Mouse (Mus musculus): ENCODE data around the gene Xrcc3. TPM values are rescaled to one million over a fixed set of nuclear protein-coding genes. Genes with fewer than 3 reads are reported as not detected.

The Xrcc3 gene
- total RNA-seq, 1 experiment from 2014 or later = 2.1 TPM

DNA sequence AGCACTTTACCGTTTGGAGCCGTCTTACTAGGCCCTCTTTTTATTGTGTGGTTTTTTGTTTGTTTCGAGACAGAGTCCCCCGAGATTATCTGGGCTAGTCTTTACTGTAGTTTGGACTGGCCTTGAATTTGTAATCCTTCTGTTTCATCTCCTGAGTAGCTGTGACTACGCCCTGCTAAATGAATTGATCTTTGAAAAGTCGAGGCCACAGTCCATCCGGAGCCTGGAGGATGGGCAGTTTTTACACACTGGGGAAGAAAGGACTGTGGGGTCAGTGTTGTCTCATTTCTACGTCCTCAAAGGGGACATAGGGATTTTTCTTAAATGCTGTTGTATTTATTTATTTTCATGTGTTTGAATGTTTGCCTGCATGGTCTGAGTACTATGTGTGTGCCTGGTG, 4.3 kb upstream of the Xrcc3 start:
- no peak for ATAC-seq (replicated peaks; ENCODE audit: insufficient number of reproducible peaks, low FRiP score, low TSS enrichment, poor library complexity, severe bottlenecking)

DNA sequence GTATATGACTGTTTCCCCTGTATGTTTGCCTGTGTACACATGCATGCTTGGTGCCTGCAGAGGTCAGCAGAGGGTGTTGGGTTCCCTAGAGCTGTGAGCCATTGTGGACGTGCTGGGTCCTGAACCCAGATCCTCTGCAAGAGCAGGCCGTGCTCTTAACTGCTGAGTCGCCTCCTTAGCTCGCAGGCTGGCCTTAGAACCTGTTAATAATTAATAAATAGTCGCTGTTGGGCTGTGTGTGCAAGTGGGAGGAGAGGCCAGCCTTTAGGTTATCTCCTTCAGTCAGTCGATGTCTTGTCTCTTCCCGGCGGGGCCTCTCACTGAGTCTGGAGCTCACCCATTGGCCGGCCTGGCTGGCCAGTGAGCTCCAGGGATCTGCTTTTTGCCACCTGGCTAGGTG, 3.3 kb upstream of the Xrcc3 start:
- ATAC-seq (replicated peaks; ENCODE audit: insufficient number of reproducible peaks, low FRiP score, low TSS enrichment, poor library complexity, severe bottlenecking) = no peak

DNA sequence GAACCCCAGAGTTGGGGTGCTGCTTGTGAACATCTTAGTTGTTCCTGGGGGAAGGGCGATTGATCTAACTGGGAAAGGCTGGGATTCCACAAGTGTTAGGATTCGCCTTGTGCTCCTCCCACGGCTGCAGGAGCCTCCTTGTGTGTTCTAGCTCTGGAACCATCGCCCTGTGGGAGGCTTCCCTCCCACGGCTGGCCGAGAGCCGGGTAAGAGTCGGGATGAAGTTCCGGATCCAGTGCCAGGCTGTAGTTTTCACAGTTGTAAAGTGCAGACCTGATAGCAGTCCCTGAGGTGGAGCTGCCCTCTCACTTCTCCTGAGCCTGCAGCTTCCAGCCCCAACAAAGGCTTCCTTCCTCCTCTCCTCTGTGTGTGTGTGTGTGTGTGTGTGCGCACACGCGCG, 2.9 kb upstream of the Xrcc3 start:
- ATAC-seq (replicated peaks; ENCODE audit: insufficient number of reproducible peaks, low FRiP score, low TSS enrichment, poor library complexity, severe bottlenecking) = no peak

DNA sequence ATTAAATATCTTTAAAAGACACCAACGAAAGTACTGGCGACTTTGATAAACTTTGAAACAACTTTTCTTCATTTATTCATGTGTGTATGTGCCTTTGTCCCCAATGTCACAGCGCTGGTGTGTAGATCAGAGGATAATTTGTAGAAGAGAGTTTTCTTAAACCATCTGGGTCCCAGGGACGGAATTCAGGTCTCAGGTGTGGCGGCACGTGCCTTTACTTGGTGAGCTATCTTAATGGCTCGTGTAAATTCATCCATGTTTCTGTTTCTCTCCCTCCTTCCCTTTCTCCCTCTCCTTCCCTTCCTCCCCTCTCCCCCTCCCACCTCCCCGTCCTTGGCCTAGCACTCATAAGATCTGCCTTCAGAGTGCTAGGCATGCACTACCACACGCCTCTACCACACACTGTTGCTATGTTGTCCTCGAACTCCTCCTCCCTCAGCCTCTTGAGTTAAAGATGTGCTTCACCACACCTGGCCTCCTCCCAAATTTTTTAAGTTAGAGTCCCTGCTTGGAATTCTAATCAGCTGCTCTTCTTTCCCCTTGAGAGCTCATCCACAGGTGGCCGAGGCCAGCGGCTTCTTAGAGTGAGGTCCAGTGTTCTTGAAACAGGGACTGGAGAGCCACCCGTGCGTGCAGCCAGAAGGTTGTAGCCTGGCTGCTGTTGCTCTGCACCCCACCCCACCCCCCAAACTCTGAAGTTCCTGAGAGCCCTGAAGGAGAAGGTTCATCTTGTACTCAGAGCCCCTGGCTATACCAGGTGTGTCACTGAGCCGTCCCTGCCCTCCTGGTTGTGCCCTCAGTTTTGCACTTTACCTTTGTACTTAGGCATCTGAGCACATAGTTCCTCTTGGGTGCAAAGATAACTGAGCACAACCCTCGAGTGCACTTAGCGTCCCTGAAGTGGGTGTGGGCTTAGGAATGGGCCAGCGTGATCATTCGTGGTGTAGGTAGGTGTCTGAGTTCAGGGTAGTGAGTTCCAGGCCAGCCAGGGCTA, 1.4 kb upstream of the Xrcc3 start:
- no peak for ATAC-seq (replicated peaks; ENCODE audit: insufficient number of reproducible peaks, low FRiP score, low TSS enrichment, poor library complexity, severe bottlenecking)

DNA sequence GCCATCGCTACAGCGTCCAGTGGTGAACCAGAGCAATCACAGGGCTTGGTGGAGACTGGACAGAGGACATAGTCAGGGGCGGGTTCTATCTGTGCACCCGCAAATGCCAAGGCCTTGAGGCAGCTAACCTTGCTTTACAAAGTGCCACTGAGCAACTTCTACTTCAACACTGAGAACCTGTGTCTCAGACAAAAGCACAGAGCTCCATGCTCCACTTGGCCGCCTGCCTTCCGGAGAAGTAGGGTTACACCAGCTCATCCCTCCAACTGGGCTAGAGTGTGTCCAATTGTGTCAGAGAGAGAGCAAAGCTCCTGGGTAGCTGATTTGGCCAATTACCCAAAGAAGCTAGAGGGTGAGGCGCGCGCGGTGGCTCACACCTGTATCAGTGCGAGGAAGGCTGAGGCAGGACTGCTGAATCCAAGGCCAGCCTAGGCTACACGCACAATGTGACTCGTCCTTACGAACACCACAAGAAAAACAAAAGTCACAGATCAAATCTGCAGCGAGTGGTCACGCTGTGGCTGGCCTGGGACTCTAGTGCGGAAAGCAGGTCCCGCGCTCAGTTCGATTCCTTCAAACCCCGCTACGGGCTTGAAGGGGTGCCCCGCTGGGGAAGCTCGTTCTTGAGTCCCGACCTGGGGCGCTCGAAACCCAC, 435 bp downstream of the Xrcc3 start:
- no peak for ATAC-seq (replicated peaks; ENCODE audit: insufficient number of reproducible peaks, low FRiP score, low TSS enrichment, poor library complexity, severe bottlenecking)

DNA sequence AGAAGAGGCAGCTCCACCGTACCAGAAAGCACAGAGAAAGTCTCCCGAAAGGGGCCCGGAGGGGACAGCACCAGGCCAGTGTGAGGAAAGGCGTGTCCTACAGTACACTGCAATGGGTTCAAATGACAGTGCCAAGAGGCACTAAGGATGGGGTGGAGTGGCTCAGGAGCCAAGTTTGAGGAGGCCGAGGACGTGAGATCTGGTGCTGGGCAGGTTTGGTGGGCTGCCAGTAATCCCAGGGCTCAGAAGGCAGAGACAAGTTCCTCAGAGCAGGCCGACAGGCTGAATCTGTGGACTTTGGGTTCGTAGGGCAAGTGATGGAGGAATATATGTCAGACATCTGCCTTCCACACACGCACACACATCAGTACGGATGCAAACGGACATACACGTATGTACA, 1.1 kb downstream of the Xrcc3 start:
- no peak for ATAC-seq (replicated peaks; ENCODE audit: insufficient number of reproducible peaks, low FRiP score, low TSS enrichment, poor library complexity, severe bottlenecking)

DNA sequence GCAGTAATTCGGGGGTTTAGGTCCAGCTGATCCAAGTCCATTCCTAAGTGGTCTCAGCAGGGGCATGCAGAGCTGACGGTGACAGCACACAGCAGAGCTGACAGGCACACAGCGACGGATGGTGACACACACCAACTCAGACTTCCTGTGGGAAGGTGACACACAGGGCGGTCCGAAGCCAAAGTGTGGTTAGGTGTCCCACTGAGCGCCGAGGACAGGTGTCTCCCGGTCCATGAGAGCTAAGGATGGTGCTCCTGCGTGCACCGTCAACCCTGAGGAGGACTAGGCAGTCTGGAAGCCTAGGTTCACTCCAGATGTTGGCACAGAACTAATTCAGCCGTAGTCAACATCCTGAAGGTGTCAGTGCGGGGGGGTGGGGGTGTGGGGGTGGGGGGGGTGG, 1.6 kb downstream of the Xrcc3 start:
- ATAC-seq (replicated peaks; ENCODE audit: insufficient number of reproducible peaks, low FRiP score, low TSS enrichment, poor library complexity, severe bottlenecking) = no peak

DNA sequence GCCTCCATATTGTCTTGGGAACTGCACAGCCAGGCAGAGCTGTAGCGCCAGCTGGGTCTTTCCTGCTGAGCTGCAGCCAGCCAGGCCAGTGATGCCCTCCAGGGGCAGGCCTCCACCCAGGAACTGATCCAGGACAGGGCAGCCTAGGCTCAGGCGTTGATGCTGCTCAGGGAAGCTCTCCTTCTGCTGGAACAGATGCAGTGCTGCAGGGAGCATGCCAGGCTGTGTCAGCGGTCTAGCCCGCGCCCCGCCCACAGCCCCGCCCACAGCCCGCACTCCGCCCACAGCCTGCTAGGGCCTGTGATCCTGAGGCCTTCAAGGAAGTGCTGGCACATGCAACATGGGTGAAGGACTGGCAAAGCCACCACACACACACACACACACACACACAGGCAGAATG, 3.9 kb downstream of the Xrcc3 start:
- peak; percentile 24; the same call in 1 of the 2 replicates for ATAC-seq (replicated peaks; ENCODE audit: insufficient number of reproducible peaks, low FRiP score, low TSS enrichment, poor library complexity, severe bottlenecking)

DNA sequence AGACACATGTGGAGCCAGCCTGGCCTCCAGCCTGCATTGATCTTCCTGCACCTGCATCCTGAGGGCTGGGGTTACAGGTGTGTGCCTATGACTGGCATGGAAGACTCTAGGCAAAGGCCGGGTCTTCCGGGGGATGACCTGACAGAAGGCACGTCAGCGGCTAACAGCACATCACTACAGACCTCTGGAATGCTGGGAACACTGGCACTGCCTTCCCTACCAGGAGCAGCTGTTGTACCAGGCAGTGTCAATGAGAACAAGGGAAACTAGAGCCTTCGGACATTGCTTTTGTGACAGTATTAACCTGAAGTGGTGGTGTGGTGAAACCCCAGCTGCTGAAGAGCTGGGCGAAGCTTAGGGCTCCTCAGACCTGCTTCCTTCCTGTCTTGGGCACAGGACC, 4.9 kb downstream of the Xrcc3 start:
- no peak for ATAC-seq (replicated peaks; ENCODE audit: insufficient number of reproducible peaks, low FRiP score, low TSS enrichment, poor library complexity, severe bottlenecking)

DNA sequence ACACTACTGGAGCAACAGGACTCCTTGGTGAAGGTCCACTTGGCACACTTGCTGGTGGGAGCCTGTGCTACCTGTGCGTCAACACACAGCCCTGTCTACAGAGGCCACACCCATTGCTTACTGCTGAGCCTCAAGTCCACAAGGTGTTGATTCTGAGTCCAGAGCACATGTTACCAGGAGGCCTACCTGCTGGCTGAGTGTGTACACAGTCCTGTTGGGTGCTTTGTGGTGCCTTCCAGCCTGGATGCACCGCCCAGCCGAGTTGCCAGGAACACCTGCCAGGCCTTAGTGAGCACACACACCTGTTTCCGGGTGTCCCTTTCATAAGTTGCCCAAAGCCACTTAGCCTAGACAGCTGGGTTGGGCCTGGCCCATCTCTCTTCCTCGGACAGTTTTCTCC, 10.1 kb downstream of the Xrcc3 start:
- ATAC-seq (replicated peaks; ENCODE audit: insufficient number of reproducible peaks, low FRiP score, low TSS enrichment, poor library complexity, severe bottlenecking) = no peak

DNA sequence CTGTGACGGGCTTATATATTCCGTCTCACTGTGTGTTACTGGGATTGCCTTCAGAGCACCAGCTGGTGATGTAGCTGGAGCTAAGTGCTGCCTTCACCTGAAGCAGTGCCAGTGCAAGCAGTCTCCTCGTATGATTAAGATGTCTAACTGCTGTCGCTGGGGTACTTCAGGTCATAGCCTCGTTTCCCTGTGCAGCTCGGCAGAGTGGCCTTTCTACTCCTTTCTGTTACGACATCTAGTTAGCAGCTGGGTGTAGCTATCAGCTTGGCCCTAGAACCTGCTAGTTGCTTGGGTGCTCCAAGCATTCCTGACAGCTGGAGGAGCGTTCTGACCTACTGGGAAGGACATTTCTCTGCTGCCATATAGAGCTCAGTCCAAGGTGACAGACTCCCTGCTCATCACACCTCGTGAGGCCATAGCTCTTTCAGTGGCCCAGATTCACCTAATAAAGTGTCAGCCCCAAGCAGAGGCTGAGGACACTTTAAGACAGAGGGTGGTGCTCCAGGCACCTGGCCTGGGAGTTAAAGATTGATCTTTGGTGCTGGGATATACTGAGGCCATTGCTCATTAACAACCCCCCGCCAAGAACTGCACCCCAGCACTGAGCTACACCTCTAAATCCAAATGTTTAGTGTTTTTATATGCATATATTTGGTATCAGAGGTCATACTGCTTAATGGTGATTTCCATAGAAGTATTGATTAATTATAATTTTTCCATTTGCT, 13.1 kb downstream of the Xrcc3 start:
- no peak for ATAC-seq (replicated peaks; ENCODE audit: insufficient number of reproducible peaks, low FRiP score, low TSS enrichment, poor library complexity, severe bottlenecking)

DNA sequence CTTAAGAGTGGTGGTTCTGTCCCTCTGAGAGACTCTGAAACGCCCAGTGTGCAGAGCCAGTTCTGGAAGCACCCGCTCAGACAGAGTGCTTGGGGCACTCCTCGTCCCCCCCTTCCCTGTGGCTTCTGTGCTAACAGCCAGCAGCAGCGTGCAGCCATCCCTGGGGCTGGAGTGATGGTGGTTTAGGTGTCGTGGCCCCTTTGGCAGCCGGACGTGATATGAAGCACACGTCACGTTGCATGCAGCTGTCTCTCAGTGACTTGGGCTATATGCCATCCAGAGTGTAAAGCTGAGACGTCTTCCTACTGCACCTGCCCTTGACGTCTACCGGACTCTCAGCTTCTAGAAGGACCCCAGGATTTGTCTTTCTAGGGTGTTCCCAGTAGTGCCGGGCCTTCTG, 15.2 kb downstream of the Xrcc3 start:
- no peak for ATAC-seq (replicated peaks; ENCODE audit: insufficient number of reproducible peaks, low FRiP score, low TSS enrichment, poor library complexity, severe bottlenecking)

DNA sequence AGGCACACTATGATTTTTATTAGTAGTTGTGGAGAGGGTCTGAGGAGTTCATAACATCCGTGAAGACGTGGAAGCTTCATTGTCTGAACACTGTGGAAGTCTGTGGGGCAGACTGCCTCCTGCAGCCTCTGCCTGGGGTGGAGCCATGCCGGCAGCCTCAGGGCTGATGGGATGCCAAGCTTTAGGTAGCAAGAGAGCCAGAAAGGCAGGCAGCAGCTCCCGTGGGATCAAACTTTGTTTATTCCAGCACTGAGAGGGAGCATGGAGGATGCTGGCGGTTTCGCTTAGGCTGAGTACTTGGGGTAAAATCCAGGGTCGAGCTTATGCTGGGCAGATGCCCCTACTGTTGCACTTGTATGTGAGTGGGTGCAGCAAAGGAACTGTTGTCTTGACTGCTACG, 16.4 kb downstream of the Xrcc3 start:
- ATAC-seq (replicated peaks; ENCODE audit: insufficient number of reproducible peaks, low FRiP score, low TSS enrichment, poor library complexity, severe bottlenecking) = no peak

DNA sequence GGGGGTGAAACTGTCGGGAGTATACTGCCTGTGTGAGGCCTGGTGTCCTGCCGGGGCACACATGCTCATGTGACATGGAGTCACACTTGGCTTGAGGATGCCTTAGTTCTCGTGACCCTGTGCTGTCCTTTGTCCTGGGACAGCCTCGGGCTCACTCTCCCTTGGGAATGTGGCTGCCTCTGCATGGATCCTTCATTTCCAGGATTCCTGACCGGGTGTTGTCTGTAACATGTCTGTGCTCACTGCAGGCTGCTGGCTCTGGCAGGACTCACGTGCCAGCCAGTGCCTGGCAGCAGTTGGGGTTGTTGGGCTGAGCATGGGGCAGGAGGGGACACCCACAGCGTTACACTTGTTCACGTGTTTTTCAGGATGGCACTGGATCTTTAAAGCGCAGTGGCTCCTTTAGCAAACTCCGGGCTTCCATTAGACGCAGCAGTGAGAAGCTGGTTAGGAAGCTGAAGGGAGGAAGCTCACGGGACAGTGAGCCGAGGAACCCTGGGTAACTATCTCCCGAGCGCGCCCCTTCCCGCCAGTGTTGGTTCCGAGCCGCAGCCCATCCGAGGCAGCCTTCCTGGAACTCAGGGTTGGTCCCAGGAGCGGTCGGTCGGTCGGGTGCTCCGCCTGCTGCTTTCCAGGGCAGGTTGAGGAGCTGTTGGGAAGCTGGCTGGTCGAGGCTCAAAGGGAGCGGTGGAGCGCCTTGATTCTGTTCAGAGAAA, 18.3 kb downstream of the Xrcc3 start:
- no peak for ATAC-seq (replicated peaks; ENCODE audit: insufficient number of reproducible peaks, low FRiP score, low TSS enrichment, poor library complexity, severe bottlenecking)

DNA sequence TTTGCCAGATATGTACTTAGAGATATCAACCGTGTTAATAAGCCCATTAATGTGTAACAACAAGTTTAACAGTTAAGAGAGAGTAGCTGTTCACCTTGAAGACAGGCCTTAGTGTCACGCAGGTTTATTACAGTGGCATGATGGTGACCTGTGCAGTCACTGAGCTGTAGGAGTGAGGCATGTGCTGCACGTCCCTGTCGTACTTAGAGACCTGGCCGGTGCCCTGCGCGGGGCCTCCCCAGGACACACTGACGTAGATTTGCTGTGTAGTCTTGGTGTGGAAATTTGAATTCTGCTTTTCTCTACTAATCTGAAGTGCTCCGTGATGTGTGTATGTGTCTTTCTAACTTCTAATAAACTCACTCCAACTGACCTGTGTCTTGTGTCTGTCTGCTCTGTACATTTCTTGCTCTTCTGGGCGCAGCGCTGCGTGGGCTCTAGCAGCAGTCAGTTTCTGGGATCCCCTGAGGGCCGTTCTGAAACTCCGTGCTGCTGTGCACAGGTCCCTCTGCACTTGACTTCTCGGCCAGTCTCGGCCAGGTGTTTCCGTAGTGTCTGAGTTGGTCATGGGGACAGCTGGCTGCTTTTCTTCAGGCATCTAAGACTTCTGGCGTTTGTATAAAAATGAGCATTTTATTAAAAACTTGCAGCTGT, 19.0 kb downstream of the Xrcc3 start:
- no peak for ATAC-seq (replicated peaks; ENCODE audit: insufficient number of reproducible peaks, low FRiP score, low TSS enrichment, poor library complexity, severe bottlenecking)

DNA sequence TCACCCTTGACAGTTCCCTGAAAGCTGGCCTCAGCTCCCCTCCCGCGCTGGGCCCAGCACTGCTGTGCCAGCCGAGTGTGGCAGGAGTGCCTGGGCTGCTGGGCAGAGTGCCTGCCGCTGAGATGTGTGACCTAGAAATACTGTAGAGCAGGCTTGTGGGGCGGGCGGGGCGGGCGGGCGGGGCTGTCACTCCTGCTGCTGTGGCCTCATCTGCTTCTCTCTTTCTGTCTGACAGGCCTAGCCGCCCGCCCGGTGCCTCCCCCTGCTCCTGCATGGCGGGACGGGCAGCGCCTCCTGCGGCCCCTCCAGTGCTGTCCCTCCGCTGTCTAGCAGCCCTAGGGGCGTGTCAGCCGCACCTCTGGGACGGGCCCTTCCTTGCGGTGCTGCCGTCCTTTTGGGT, 19.6 kb downstream of the Xrcc3 start:
- ATAC-seq (replicated peaks; ENCODE audit: insufficient number of reproducible peaks, low FRiP score, low TSS enrichment, poor library complexity, severe bottlenecking) = no peak

DNA sequence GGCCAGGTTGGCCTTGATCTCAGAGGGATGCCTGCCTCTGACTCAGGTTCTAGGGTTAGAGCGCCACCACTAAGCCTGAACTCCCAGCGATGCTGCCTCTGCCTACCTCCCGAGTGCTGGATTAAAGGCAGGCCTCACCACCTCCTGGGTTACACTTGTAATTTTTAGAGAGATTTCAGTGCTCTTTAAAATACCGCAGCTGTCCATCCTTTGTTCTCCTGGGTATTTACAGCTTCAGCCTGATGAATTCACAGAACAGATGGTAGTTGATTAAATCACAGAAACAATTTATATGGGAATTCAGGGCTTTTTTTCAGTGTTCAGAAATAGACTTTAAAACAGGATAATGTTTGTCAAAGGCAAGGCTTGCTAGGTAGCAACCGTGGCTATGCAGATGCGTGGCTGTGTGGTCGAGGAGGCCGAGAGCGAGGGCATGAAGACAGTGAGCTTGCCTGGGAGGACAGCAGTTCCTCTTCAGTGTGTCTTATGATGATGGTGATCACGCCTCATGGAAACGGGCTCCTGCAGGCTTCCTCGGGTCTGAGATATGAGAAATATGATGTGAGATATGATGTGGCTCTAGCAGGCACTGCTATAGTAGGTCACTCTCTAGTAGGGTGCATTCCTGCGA, 22.1 kb downstream of the Xrcc3 start:
- no peak for ATAC-seq (replicated peaks; ENCODE audit: insufficient number of reproducible peaks, low FRiP score, low TSS enrichment, poor library complexity, severe bottlenecking)

DNA sequence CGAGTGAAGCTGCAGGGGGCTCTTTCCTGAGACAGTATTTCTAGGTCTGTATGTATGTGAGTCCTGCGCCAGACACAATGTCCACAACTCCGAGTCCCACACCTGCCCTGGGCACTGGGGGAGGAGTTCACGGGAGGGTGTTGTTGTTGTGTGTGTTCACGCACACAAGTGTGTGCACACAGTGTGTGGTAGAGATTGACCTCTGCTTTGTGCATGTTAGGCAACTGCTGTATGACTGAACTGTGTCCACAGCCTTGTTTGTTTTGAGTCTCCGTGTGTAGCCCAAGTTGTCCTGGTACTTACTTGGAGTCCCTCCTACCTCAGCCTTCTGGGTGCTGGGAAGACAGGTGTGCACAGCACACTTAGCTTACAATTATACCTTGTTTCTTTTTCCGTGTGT, 23.0 kb downstream of the Xrcc3 start:
- ATAC-seq (replicated peaks; ENCODE audit: insufficient number of reproducible peaks, low FRiP score, low TSS enrichment, poor library complexity, severe bottlenecking) = no peak
